Mouse (Mus musculus) brain, embryonic 14.5 days (tissue): Measurements from ENCODE around the gene Slc22a6. TPM values are rescaled to one million over a fixed set of nuclear protein-coding genes. Genes with fewer than 3 reads are reported as not detected.
A peak's percentile ranks its signal among the peaks of the same experiment; 100 is the strongest.

Source experiments
- DNase-seq: peaks from one replicate; pipeline ENCODE4 v3.0.0-alpha.2; 2011; ENCODE audit warnings: low read depth
- CTCF ChIP-seq: fragments of 200-500 bp; IDR thresholded peaks from 2 replicates; pipeline ENCODE4 v1.5.1; 2012; ENCODE audit warnings: inconsistent platforms, mild to moderate bottlenecking, moderate library complexity, borderline replicate concordance; ENCODE audit not compliant: insufficient read depth, insufficient read length; ENCODE audit errors: extremely low read depth
- POLR2A ChIP-seq: fragments of 200-500 bp; IDR thresholded peaks from 2 replicates; pipeline ENCODE4 v1.6.1; 2012; ENCODE audit warnings: mild to moderate bottlenecking, inconsistent platforms, borderline replicate concordance; ENCODE audit not compliant: poor library complexity, insufficient read depth, insufficient read length, severe bottlenecking; ENCODE audit errors: extremely low read depth
- polyA plus RNA-seq: library from polyadenylated mRNA; depleted of rRNA; stranded (reverse); fragments of >200 nt; gene quantifications from 2 replicates; pipeline ENCODE4 v1.2.3, GENCODE M21; 2012

The Slc22a6 gene
- polyA plus RNA-seq, 1 experiment: 13.2 TPM

DNA sequence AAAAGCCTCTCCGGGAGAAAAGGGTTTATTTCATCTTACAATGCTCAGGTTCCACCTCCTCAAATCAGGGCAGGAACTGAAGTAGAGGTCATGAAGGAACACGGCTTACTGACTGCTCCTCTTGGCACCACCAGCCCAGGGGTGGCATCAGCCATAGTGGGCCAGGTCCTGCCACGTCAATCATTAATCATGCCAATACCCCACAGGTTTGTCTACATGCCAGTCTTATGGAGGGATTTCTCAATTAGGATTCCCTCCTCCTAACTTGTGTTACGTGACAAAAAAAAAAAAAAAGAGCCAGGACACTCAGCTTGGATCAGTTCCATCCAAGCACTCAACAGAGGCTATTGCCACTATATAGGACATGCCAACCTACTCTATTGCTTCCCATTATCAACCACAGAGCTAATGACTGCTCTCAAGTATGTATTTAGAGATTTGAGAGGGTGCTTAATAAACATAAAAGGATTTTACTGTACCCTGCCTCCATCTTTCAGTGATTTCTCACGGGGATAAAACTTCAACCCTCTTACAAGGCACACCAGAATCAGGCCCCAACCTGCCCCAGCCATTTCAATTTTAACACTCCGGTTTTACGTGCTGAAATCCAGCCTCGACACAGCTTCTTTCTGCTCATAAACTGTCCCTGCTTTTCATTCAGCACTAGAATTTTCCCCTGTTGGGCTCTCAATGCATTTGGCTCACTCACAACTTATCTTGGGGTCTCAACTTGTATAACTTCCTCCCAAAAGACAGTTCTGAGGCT lies 6.3 kb upstream of the Slc22a6 start:
- no peak for DNase-seq
- TF ChIP-seq CTCF: no peak
- no peak for TF ChIP-seq POLR2A

DNA sequence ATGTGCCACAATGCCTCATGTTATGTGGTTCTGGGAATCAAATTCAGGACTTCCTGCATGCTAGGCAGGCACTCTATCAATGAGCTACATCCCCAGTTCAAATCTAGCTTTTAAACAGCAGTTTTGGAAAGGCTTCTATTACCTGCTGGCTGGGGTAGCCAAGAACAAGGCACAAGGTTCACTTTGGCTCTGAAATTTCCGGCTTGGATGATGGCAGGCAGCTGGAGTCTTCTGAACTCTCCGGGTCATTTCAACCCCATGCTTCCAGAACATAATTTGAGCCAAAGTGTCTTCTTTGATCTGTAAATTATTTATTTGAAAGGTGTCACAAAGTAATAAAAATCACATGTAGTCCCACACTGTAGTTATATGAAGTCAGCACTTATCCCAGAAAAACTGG lies 4.7 kb upstream of the Slc22a6 start:
- TF ChIP-seq CTCF: no peak
- no peak for TF ChIP-seq POLR2A
- DNase-seq: no peak

DNA sequence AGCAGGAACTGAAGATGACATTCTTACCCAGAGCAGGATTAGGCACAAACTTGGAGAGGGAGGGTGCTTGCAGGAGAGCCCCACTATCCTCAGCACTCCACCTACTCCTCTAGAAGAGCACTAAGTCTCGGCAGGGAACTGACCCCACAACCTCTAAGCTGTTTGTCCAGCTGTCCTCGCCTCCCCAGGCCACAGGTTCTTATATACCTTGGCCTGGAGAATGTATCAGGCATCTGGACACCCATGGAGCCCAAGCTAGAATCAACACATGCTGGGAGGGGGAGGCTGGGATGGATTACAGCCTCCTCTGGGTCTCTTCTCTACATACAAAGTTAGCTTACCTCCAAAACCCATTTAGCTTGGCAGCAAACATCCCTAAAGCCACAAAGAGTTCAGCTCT lies 3.5 kb upstream of the Slc22a6 start:
- TF ChIP-seq CTCF: no peak
- no peak for TF ChIP-seq POLR2A
- DNase-seq: peak; percentile 34

DNA sequence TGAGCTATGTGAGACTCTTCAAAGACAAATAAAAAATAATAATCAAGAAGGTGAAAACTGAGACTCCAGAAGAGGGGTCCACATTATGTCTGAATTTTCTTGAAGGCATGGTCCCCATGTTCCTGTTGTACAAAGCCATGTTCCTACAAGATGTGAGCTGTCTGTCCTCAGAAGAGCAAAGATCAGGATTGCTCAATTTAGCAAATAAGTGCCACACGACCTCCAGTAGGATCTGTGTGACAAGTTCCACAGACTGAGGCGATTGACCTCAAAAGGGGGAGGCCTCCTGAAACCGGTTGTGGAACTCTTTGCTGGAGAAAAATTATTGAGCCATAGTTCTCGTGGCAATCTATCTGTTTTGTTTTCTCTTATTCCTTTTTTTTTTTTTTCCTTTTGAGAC lies 1.5 kb upstream of the Slc22a6 start:
- TF ChIP-seq POLR2A: no peak
- no peak for TF ChIP-seq CTCF

DNA sequence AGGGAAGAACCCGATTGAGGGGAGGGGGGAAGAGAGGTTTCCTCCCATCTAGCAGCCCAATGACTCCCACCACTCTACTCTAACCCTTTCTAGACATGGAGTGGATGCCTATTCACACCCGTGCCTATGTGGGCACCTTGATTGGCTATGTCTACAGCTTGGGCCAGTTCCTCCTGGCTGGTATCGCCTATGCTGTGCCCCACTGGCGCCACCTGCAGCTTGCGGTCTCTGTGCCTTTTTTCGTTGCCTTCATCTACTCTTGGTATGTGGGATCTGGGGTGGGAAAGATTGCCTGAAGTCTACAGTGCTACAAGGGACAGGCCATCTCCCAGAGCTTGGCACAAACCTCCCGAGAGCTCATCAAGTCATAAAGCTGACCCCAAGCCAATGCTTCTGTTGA lies 3.3 kb downstream of the Slc22a6 start:
- DNase-seq: no peak
- TF ChIP-seq CTCF: no peak
- TF ChIP-seq POLR2A: no peak

More for the DNA sequence above, 1.5 kb upstream of the Slc22a6 start:
- DNase-seq: no peak

DNA sequence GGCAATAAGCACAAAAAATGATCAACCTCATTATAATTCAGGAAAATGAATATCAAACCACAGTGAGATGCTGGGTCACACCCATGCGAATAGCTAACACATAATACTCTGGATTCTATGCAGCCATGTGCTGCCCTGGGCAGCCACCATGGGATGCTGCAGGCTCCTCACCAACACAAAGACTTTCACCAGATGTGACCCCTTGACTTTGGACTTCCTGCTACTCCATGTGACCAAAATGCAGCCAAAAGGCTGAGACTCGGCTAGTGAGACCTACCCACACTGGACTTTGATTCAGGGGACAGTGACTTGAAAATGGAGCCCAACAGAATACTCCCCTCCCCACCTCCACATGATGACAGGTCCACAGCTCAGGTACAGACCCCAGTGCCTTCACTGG lies 12.4 kb downstream of the Slc22a6 start:
- no peak for TF ChIP-seq POLR2A
- TF ChIP-seq CTCF: no peak
- no peak for DNase-seq

DNA sequence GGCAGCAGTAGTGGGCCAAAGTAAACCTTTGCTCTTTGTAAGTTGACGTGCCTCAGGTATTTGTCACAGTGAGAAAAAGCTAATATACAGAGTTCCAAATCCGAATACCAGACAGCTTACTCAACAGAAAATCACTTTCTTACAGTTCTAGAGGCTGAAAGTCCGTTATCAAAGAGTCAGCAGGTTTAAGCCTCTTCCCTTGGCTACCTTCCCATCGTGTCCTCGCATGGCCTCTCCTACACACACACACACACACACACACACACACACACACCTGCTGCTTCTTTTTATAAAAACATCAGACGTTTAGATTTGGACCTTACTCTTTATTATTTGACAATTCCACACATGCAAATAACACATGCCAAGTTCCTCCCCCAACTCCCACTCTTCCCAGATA lies 13.0 kb downstream of the Slc22a6 start:
- no peak for DNase-seq
- TF ChIP-seq CTCF: no peak
- no peak for TF ChIP-seq POLR2A

DNA sequence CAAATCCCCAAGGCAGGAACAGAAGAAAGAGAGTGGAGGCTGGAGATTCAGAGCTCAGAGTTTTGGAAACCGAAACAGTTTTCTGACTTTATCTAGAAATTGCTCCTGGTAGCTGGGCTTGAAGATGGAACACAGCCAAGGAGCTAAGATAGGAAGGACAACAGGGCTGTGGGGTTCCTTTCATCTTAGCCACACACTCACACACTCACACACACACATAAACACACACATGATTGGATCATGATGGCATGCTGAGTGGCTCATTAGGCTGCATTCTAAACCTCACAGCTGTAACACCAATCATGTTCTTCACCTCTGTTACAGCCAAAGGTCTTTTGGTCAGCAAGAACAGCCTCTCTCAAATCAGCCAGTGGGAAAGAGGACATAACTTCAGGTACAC lies 14.2 kb downstream of the Slc22a6 start:
- TF ChIP-seq CTCF (no peak), POLR2A (no peak)
- DNase-seq: peak; percentile 2

DNA sequence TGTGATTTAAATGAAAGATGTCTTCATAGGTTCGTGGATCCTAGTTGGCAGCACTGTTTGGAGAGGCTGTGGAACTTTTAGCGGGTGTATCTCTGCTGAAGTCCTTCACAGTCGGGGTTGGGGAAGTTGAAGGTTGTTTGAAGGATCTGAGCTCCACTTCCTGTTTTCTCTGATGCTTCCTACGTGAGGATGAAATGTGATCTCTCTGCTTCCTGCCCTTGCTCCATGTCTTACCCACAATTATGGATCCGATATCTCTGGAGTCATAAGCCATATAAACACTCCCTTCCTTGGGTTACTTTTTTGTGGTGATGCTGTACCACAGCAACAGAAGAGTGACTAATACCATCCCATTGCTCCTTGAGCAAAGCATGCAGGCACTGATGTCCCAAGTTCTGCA lies 24.2 kb downstream of the Slc22a6 start:
- DNase-seq: no peak
- no peak for TF ChIP-seq CTCF
- no peak for TF ChIP-seq POLR2A

DNA sequence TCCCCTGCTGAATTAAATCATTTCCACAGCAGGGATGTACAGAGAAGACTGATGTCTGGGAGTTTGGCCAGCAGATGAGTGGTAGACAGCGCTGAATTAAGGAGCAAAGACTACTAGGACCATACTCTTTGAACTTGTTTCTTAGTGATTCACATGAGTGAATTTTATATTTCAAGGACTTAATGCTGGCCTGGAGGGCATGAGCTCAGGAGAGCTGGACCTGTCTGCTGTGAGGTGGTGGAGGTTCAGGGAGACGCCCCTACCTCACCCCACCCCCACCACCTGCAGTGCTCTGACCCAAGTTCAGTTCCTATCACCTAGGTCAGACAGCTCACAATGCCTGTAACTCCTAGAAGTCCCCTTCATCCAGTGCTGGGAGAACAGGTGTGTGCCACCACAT lies 28.6 kb downstream of the Slc22a6 start:
- no peak for DNase-seq

DNA sequence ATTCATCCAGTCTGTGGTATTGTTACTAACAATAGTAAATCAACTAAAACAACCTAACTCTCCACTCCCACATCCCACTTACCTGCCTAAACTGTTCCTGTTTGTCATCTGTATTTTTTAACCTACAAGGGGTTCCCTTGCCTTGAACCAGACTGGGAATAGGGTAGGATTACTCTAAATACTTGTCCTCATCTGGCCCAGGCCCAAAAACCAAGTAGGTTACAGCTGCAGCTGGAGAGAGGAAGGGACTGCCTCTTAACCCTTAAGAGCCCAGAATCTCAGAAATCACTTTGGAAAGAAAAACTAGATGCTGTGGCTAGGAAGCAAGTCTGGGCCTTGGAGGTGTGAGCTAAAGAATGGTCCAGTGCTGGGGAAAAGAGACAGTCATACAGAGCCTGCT lies 38.0 kb downstream of the Slc22a6 start:
- TF ChIP-seq POLR2A (no peak), CTCF (no peak)
- peak; percentile 38 for DNase-seq

More for the DNA sequence above, 28.6 kb downstream of the Slc22a6 start:
- TF ChIP-seq POLR2A: no peak
- no peak for TF ChIP-seq CTCF

DNA sequence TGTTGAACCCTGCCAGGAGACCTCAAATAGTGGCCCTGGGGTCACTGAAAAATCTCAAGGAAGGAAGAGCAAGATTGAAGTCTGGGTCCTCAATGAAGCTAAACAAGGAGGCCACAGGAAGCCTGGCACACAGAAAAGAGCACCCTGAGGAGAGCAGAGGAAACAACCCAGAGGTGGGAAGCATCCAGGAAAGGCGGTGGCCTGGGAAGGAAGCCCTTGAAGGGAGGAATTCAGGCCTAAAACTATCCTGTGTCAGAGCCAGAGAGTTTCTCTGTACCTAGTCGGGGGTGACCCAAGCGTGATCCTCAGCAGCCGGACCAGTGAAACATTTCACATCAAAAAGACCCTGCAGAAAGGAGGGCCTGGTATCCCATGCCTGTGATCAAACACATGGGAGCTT lies 38.5 kb downstream of the Slc22a6 start:
- TF ChIP-seq CTCF (no peak), POLR2A (no peak)

DNA sequence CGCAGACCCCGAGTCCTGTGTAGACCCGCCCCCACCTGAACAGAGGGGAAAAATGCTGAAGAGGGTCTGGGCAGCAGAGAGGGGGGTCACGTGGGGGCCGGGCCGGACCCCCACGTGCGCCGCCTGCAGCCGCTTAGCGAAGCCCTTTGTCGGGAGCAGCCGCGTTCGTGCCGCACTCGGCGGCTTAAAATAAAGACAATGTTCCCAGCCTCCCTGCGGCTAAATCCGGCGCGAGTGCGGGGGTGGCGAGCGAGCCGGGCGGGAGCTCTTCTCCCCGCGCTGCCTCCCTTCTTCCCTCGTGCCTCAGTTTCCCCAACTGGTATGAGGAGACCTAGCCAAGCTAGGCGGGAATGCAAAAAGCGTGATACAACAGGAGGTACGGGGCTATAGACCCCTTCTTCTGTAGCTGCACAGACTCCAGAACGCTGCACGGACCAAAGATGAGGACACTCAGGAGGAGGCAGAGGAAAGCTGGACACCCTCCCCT lies 44.0 kb downstream of the Slc22a6 start:
- DNase-seq: peak; percentile 73
- no peak for TF ChIP-seq CTCF

More for the DNA sequence above, 38.5 kb downstream of the Slc22a6 start:
- DNase-seq: no peak

DNA sequence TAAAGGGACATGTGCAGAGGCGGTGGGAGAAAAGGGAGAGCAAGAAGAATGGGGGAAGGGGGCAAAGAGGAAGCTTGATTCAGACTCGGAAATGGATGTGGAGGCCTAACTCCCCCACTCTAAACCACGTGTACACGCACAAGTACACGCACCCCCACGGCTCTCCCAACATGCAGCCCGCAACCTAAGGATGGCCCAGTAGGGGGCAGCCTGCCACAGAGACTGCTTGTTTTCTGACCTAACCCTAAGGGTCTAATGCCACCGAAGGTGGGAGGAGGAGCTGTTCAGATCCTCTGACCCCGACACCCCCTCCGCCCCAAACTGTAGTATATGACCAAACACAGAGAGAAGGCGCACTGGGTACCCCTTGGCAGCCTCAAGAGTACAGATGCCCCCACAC lies 44.5 kb downstream of the Slc22a6 start:
- TF ChIP-seq CTCF (peak; percentile 63), POLR2A (no peak)
- peak; percentile 83 for DNase-seq
